Mouse (Mus musculus) midbrain, embryonic 11.5 days (tissue): ENCODE measurements around the gene Mtm1. TPM values are rescaled to one million over a fixed set of nuclear protein-coding genes. Genes with fewer than 3 reads are reported as not detected.
A peak's percentile ranks its signal among the peaks of the same experiment; 100 is the strongest.

Experiments used
- ATAC-seq: fragments of 200-750 bp; cut with Nextera tagmentation; 2 replicates; pipeline ENCODE4 v1.8.0; 2017; ENCODE audit warnings: moderate TSS enrichment, moderate library complexity; ENCODE audit not compliant: low FRiP score
- DNase-seq: peaks from one replicate; pipeline ENCODE4 v3.0.0; 2015; ENCODE audit warnings: low spot score; ENCODE audit errors: missing footprints
- H3K27ac ChIP-seq: fragments of 300-500 bp; sonication (generic); 2 replicates; pipeline ENCODE4 v1.5.1; 2014; ENCODE audit warnings: low read depth, low read length
- H3K27me3 ChIP-seq: fragments of 300-500 bp; sonication (generic); 2 replicates; pipeline ENCODE4 v1.6.1; 2014; ENCODE audit warnings: mild to moderate bottlenecking, low read length, moderate library complexity, mixed read lengths; ENCODE audit not compliant: control insufficient read depth, insufficient read depth
- H3K36me3 ChIP-seq: fragments of 300-500 bp; sonication (generic); 2 replicates; pipeline ENCODE4 v1.6.1; 2014; ENCODE audit warnings: mild to moderate bottlenecking, low read length, moderate library complexity, mixed read lengths; ENCODE audit not compliant: control insufficient read depth, insufficient read depth
- H3K4me1 ChIP-seq: fragments of 300-500 bp; sonication (generic); 2 replicates; pipeline ENCODE4 v1.6.1; 2014; ENCODE audit warnings: low read length; ENCODE audit not compliant: control insufficient read depth, insufficient read depth
- H3K4me2 ChIP-seq: fragments of 300-500 bp; sonication (generic); 2 replicates; pipeline ENCODE4 v1.6.1; 2014; ENCODE audit warnings: mild to moderate bottlenecking, moderate library complexity
- H3K4me3 ChIP-seq: fragments of 300-500 bp; sonication (generic); 2 replicates; pipeline ENCODE4 v1.5.1; 2014; ENCODE audit warnings: low read depth, low read length
- H3K9ac ChIP-seq: fragments of 300-500 bp; sonication (generic); 2 replicates; pipeline ENCODE4 v1.6.1; 2014; ENCODE audit warnings: low read length
- H3K9me3 ChIP-seq: fragments of 300-500 bp; sonication (generic); 2 replicates; pipeline ENCODE4 v1.6.1; 2016; ENCODE audit warnings: low read length; ENCODE audit not compliant: control insufficient read depth
- WGBS: fragments of 180-500 bp; shearing (Covaris S2); extraction: QIAGEN DNeasy Blood & Tissue Kit; methylation state at CpG from one replicate; pipeline ENCODE4 v1.1.7; 2014; 5-methylcytosine and 5-hydroxymethylcytosine counted together
- polyA plus RNA-seq: library from polyadenylated mRNA; unstranded; fragments of >200 nt; fragmentation: Nextera tagmentation; extraction: Ambion mirVana; gene quantifications from 2 replicates; pipeline ENCODE4 v1.2.1, GENCODE M21; 2014

Gene Mtm1
- polyA plus RNA-seq, 1 experiment from 2014 or later: 4.4 TPM

GRCm38 (mm10) chrX:71260857-71261256 lies 50.3 kb downstream of the Mtm1 start:
- Histone ChIP-seq H3K27me3 (no peaks in the 10 kb centered on the region), H3K9me3 (no peaks in the 10 kb centered on the region), H3K4me1 (no peaks in the 10 kb centered on the region), H3K36me3 (no peaks in the 10 kb centered on the region), H3K4me2 (no peak overlapping the region), H3K4me3 (no peak overlapping the region), H3K27ac (no peak overlapping the region), H3K9ac (no peak overlapping the region)
- DNase-seq (no peak), ATAC-seq (no peak)
- 97% methylated on average over 4 of the region's 4 CpGs for WGBS

- no peak for DNase-seq
- no peak overlapping the region for H3K27ac ChIP-seq
- H3K9me3 ChIP-seq: no peaks in the 10 kb centered on the region
- ATAC-seq: no peak
- H3K4me3 ChIP-seq: no peak overlapping the region
- no peak overlapping the region for H3K9ac ChIP-seq
- 77% methylated on average over 2 of the region's 2 CpGs for WGBS
- H3K36me3 ChIP-seq: no peaks in the 10 kb centered on the region
- no peak overlapping the region for H3K4me2 ChIP-seq
- no peaks in the 10 kb centered on the region for H3K27me3 ChIP-seq
- no peaks in the 10 kb centered on the region for H3K4me1 ChIP-seq
Observed at GRCm38 (mm10) chrX:71264316-71264715, 53.7 kb downstream of the Mtm1 start.

DNA sequence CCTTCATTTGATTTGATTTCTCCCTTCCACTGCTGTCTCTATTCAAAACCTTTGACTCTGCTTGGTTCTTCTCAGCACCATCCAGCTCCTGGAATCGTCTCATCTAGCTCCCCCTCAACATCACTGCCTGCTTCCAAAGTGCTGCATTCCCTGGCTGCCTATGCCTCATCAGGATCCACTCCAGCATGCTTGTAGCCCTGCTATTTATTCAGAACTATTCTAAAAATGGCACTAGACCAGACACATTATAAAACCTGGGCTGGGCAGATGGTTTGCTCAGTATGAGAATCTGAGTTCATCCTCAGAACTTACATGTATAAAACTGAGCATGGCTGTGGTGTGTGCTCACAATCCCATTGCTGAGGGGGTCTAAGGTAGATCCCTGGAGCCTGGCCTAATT lies 58.4 kb downstream of the Mtm1 start:
- Histone ChIP-seq H3K4me1 (no peaks in the 10 kb centered on the region), H3K9ac (no peak overlapping the region), H3K9me3 (no peaks in the 10 kb centered on the region), H3K27ac (no peak overlapping the region), H3K36me3 (no peaks in the 10 kb centered on the region), H3K4me3 (no peak overlapping the region), H3K4me2 (no peak overlapping the region), H3K27me3 (no peaks in the 10 kb centered on the region)
- 63% methylated on average over 1 of the region's 1 CpGs for WGBS
- ATAC-seq (no peak), DNase-seq (no peak)

DNA sequence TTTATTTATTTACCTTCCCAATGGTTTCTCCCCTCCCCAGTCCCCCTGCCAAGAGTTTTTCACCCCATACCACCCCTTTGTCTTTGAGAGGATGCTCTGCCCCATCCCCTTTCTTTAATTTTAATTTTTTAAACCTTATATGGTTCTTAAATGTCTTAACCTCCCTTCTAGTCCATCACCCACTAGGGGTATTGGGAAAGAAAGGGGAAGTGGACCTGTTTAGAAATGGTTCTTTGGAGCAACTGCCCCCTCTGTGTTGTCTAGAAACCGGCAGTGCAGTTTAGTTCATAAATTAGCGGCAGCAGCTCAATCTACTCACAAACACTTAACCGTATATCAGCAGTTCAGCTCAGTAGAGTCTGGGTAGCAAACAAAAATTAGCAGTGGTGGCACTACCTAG lies 63.6 kb downstream of the Mtm1 start:
- Histone ChIP-seq H3K9ac (no peak overlapping the region), H3K27ac (no peak overlapping the region), H3K4me1 (no peaks in the 10 kb centered on the region), H3K36me3 (no peaks in the 10 kb centered on the region), H3K4me2 (no peak overlapping the region), H3K4me3 (no peak overlapping the region), H3K9me3 (no peaks in the 10 kb centered on the region), H3K27me3 (no peaks in the 10 kb centered on the region)
- ATAC-seq: no peak
- WGBS: 95% methylated on average over 3 of the region's 3 CpGs
- no peak for DNase-seq

- H3K9me3 ChIP-seq: no peaks in the 10 kb centered on the region
- no peak overlapping the region for H3K4me2 ChIP-seq
- no peaks in the 10 kb centered on the region for H3K27me3 ChIP-seq
- WGBS: 73% methylated on average over 3 of the region's 3 CpGs
- H3K4me1 ChIP-seq: no peaks in the 10 kb centered on the region
- ATAC-seq: no peak
- H3K36me3 ChIP-seq: no peaks in the 10 kb centered on the region
- H3K4me3 ChIP-seq: no peak overlapping the region
- H3K27ac ChIP-seq: no peak overlapping the region
- H3K9ac ChIP-seq: no peak overlapping the region
- DNase-seq: no peak
Observed at GRCm38 (mm10) chrX:71285473-71285872, 74.9 kb downstream of the Mtm1 start.

GRCm38 (mm10) chrX:71287088-71287487 lies 76.5 kb downstream of the Mtm1 start:
- DNase-seq: no peak

GRCm38 (mm10) chrX:71294191-71294590 lies 83.6 kb downstream of the Mtm1 start:
- DNase-seq: no peak
- ATAC-seq: no peak
- WGBS: 92% methylated on average over 2 of the region's 2 CpGs

More at GRCm38 (mm10) chrX:71287088-71287487, 76.5 kb downstream of the Mtm1 start:
- no peak overlapping the region for H3K27ac ChIP-seq
- H3K4me3 ChIP-seq: no peak overlapping the region
- H3K9ac ChIP-seq: no peak overlapping the region
- no peaks in the 10 kb centered on the region for H3K36me3 ChIP-seq
- 96% methylated on average over 7 of the region's 7 CpGs for WGBS
- no peaks in the 10 kb centered on the region for H3K4me1 ChIP-seq
- no peak overlapping the region for H3K4me2 ChIP-seq
- no peak for ATAC-seq
- H3K27me3 ChIP-seq: no peaks in the 10 kb centered on the region
- no peaks in the 10 kb centered on the region for H3K9me3 ChIP-seq

DNA sequence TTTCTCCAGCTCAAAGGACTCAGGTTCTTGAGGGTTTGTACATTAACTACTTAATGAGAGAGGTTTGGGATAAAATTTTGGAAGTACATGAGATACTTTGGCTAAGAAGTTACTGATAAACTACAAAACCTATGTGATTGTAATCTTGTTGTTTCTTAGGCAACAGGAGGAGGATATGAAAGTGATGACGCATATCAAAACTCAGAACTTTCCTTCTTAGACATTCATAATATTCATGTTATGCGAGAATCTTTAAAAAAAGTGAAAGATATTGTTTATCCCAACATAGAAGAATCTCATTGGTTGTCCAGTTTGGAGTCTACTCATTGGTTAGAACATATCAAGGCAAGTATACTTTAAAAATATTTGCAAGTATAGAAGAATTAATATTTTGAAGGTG lies 85.4 kb downstream of the Mtm1 start:
- Histone ChIP-seq H3K36me3 (no peaks in the 10 kb centered on the region), H3K27ac (no peak overlapping the region), H3K27me3 (no peaks in the 10 kb centered on the region), H3K9ac (no peak overlapping the region), H3K4me3 (no peak overlapping the region), H3K4me2 (no peak overlapping the region), H3K9me3 (no peaks in the 10 kb centered on the region), H3K4me1 (no peaks in the 10 kb centered on the region)
- 87% methylated on average over 2 of the region's 2 CpGs for WGBS
- DNase-seq (no peak), ATAC-seq (no peak)

More at GRCm38 (mm10) chrX:71294191-71294590, 83.6 kb downstream of the Mtm1 start:
- Histone ChIP-seq H3K27me3 (no peaks in the 10 kb centered on the region), H3K9me3 (no peaks in the 10 kb centered on the region), H3K36me3 (no peaks in the 10 kb centered on the region), H3K27ac (no peak overlapping the region), H3K4me2 (no peak overlapping the region), H3K9ac (no peak overlapping the region), H3K4me1 (no peaks in the 10 kb centered on the region), H3K4me3 (no peak overlapping the region)

DNA sequence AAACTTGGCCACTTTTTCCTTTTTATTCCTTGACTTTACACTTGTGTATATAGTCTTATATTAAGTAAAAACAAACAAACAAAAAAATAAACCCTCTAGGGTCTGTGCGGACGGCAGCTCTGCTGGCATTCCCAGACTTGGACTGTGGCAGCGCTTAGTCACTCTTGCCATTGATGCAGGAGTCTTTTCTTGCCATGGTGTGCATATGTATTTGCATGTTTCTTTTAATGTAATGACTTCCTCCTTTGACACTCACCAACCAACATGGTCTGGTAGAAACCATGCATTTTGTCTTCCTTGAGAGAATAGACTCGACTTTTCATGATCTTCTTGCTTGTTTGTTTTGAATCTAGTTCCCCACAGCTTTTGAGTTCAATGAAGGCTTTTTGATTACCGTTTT lies 91.6 kb downstream of the Mtm1 start:
- H3K9ac ChIP-seq: no peak overlapping the region
- H3K36me3 ChIP-seq: no peaks in the 10 kb centered on the region
- WGBS: 87% methylated on average over 5 of the region's 5 CpGs
- no peaks in the 10 kb centered on the region for H3K27me3 ChIP-seq
- no peaks in the 10 kb centered on the region for H3K9me3 ChIP-seq
- H3K27ac ChIP-seq: no peak overlapping the region
- no peak overlapping the region for H3K4me2 ChIP-seq
- no peak for ATAC-seq
- no peak for DNase-seq
- H3K4me1 ChIP-seq: no peaks in the 10 kb centered on the region
- no peak overlapping the region for H3K4me3 ChIP-seq

DNA sequence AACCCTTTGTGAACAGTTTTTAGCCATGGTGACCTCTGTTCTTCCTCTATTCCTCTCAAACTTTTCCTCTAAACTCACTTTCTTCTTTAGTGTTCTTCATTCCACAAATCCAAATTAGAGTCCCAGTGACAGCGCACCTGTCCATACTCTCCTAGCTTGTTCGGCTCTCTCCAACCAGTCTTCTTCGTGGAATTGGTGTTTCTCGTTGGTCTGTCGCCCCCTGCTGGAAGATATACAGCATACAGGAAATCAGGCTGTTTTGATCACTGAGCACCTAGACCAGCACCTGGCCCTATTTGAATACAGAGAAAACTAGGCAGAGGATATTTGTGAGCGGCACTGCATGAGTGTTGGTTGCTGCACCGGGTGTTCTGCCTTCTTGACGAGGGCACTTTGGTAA lies 100.7 kb downstream of the Mtm1 start:
- Histone ChIP-seq H3K9me3 (no peaks in the 10 kb centered on the region), H3K4me2 (no peak overlapping the region), H3K27ac (no peak overlapping the region), H3K9ac (no peak overlapping the region), H3K27me3 (no peaks in the 10 kb centered on the region), H3K36me3 (no peaks in the 10 kb centered on the region), H3K4me3 (no peak overlapping the region), H3K4me1 (no peaks in the 10 kb centered on the region)
- 36% methylated on average over 8 of the region's 8 CpGs for WGBS
- DNase-seq: peak; percentile 83
- ATAC-seq: peak; percentile 38; the same call in 1 of the 2 replicates
